Mouse (Mus musculus): ENCODE measurements around the gene E2f6.

- TF ChIP-seq CTCF (IDR thresholded peaks at IDR 0.05; ENCODE audit: control insufficient read depth, insufficient read depth, low read length) (no peak), POLR2A (IDR thresholded peaks at IDR 0.05; ENCODE audit: borderline replicate concordance, control insufficient read depth, low read depth, low read length) (no peak)
Observed at GRCm38 (mm10) chr12:16795781-16796180, 15.0 kb upstream of the E2f6 start.
